Mouse (Mus musculus) ES-Bruce4 (cell line): ENCODE measurements at regions not wholly inside any gene's neighbourhood (a gene's known extent, or its start where the extent isn't known, plus 50 kb on each side); places are given as distances from the start of the nearest gene placed in this dataset.

Source experiments
- CTCF ChIP-seq: IDR thresholded peaks from one replicate; pipeline ENCODE4 v1.8.1; 2011; ENCODE audit warnings: low read depth, low read length
- EP300 ChIP-seq: IDR thresholded peaks from 2 replicates; pipeline ENCODE4 v1.6.1; 2011; ENCODE audit warnings: low read depth, low read length; ENCODE audit not compliant: insufficient read depth
- POLR2A ChIP-seq: IDR thresholded peaks from one replicate; pipeline ENCODE4 v1.8.1; 2011; ENCODE audit warnings: low read length; ENCODE audit not compliant: insufficient read depth

- TF ChIP-seq CTCF (no peak), POLR2A (no peak), EP300 (no peak)
These were observed 110.9 kb upstream of the Kctd3 start for GRCm38 (mm10) chr1:189118582-189118981.
